Comparison of ENCODE assay signal across 22 mouse cellular contexts in the genomic region with DNA sequence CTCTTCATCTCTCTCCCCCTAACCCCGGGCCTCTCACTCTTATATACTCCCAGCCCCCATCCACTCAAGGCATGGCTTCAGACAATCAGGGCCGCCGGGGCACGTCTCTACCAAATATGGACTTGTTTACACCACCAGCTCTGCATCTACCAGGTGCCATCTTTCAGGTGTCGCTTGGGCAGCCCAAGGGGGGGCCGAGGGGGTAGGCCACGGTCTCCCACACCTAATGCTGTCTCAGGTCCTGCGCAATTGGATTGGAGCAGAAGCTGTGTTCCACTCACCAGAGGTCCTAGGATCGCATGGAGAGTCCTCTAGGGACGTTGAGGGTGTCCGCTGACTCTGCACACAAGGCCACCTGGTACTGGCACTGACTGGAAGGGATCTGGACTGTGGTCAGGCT.
"Had no signal": no experiment of that assay in that cellular context is flagged by ENCODE, and none has a peak within 500 bp of the region (broad histone marks: within the 10 kb centered on the region; RNA-seq: fewer than 3 reads in every experiment).

No protein-coding gene starts in this region.

- H3K9me3 ChIP-seq: lung, embryonic 15.5 days; neural tube, embryonic 15.5 days had no signal

- H3K4me2 ChIP-seq: lung, embryonic 15.5 days; midbrain, embryonic 12.5 days; neural tube, embryonic 13.5 days; neural tube, embryonic 15.5 days had no signal

- H3K4me3 ChIP-seq: lung, embryonic 15.5 days; midbrain, embryonic 10.5 days; midbrain, embryonic 12.5 days; myocyte; neural tube, embryonic 13.5 days; neural tube, embryonic 15.5 days had no signal

- H3K27me3 ChIP-seq: lung, embryonic 15.5 days; midbrain, embryonic 12.5 days; neural tube, embryonic 13.5 days; neural tube, embryonic 15.5 days had no signal

- H3K4me1 ChIP-seq: lung, embryonic 15.5 days; midbrain, embryonic 10.5 days; midbrain, embryonic 12.5 days; neural tube, embryonic 13.5 days; neural tube, embryonic 15.5 days had no signal

- H3K36me3 ChIP-seq: lung, embryonic 15.5 days; midbrain, embryonic 10.5 days; midbrain, embryonic 12.5 days; neural tube, embryonic 13.5 days; neural tube, embryonic 15.5 days had no signal

- DNase-seq: liver, postnatal 0 days; lung, adult 2 months; lung, postnatal 14 days; lung, postnatal 36 days; midbrain, embryonic 14.5 days; retina, postnatal 1 day; right cerebral cortex, adult 18-20 months; right cerebral cortex, postnatal 25 days; right cerebral cortex, postnatal 4 days; spleen, adult 18-20 months; thymus, adult 18-20 months; thymus, postnatal 14 days; thymus, postnatal 36 days had no signal

- ATAC-seq: liver, postnatal 0 days; lung, postnatal 0 days; midbrain, embryonic 16.5 days had no signal

- H3K9ac ChIP-seq: liver, postnatal 0 days; lung, embryonic 15.5 days; midbrain, embryonic 12.5 days; neural tube, embryonic 13.5 days; neural tube, embryonic 15.5 days had no signal

- H3K27ac ChIP-seq: lung, embryonic 15.5 days; macrophage; midbrain, embryonic 10.5 days; midbrain, embryonic 12.5 days; neural tube, embryonic 13.5 days; neural tube, embryonic 15.5 days had no signal
